23 mouse cellular contexts compared by ENCODE assay signal in genomic region chr12:46719076-46719475, GRCm38 (mm10).
DNase-seq lines count a peak whose midpoint lies in the region; ATAC-seq and TF ChIP-seq lines count a peak whose summit lies in the region.
"Had no signal": no experiment of that assay in that cellular context is flagged by ENCODE, and none has a peak within 500 bp of the region (broad histone marks: within the 10 kb centered on the region; RNA-seq: fewer than 3 reads in every experiment).

No protein-coding gene starts in this region.

- no peak overlapping the region for H3K27ac ChIP-seq in MEL (ENCODE audit: control insufficient read depth, low read depth, low read length)
- H3K27ac ChIP-seq in layer of hippocampus, adult 2 months = no peak overlapping the region

- H3K36me3 ChIP-seq in G1E (replicated peaks) = peaks cover 12% of the 10 kb centered on the region
- peaks cover 0 to 7% of the 10 kb centered on the region in 2 experiments; a peak in 2 of 4 replicates for H3K36me3 ChIP-seq in MEL (ENCODE audit: control insufficient read depth in 1 of 2, insufficient read depth in 2 of 2, low read length in 2 of 2)

- TF ChIP-seq CTCF in G1E (IDR thresholded peaks at IDR 0.05; ENCODE audit: low read depth, low read length) (no peak), MEL (IDR thresholded peaks at IDR 0.05 in 2 of 3, conservative IDR thresholded peaks at IDR 0.05 in 1 of 3; ENCODE audit: control insufficient read depth in 1 of 3, insufficient read depth in 1 of 3, low read depth in 2 of 3, low read length in 3 of 3, poor library complexity in 1 of 3, severe bottlenecking in 1 of 3) (no peak)
- TF ChIP-seq CTCF in layer of hippocampus, adult 2 months (conservative IDR thresholded peaks at IDR 0.05) = no peak

- H3K4me3 ChIP-seq in G1E (ENCODE audit: low read depth, low read length) = no peak overlapping the region
- no peak overlapping the region for H3K4me3 ChIP-seq in MEL (ENCODE audit: control insufficient read depth in 1 of 2, insufficient read depth in 1 of 2, low read depth in 2 of 2, low read length in 2 of 2)
- no peak overlapping the region for H3K4me3 ChIP-seq in layer of hippocampus, adult 2 months

- H3K4me1 ChIP-seq in G1E (ENCODE audit: insufficient read depth, low read depth, low read length) = peaks cover 24% of the 10 kb centered on the region
- H3K4me1 ChIP-seq in MEL (ENCODE audit: control insufficient read depth in 1 of 2, insufficient read depth in 2 of 2, low read length in 2 of 2) = peaks cover 0 to 5% of the 10 kb centered on the region in 2 experiments; a peak in 1 of 4 replicates

- ATAC-seq in G1E (ENCODE audit: extremely low read depth, insufficient number of reproducible peaks, low FRiP score, poor library complexity, severe bottlenecking) = peak; percentile 78
- ATAC-seq: activated CD4-positive, CD25-positive, alpha-beta regulatory T cell, adult 4 months; CD4-positive, CD25-positive, alpha-beta regulatory T cell, adult 4 months; Patski had no signal

- TF ChIP-seq RAD21 in MEL (IDR thresholded peaks at IDR 0.05; ENCODE audit: low read depth, low read length) = no peak

- no peak; a peak in 1 of 4 replicates for TF ChIP-seq EP300 in MEL (IDR thresholded peaks at IDR 0.05; ENCODE audit: low read depth in 1 of 2, low read length in 2 of 2)

- TF ChIP-seq POLR2A in MEL (IDR thresholded peaks at IDR 0.05; ENCODE audit: control insufficient read depth in 1 of 2, insufficient read depth in 1 of 2, low read depth in 1 of 2, low read length in 2 of 2, poor library complexity in 1 of 2) = no peak

- DNase-seq in G1E (ENCODE audit: low spot score) (no peak), MEL (ENCODE audit: low read depth, low spot score) (peak; percentile 67), MEL-GATA-1-ER (ENCODE audit: extremely low read depth, low read depth) (peak; percentile 58)
- no peak for DNase-seq in frontal cortex, adult 2 months (ENCODE audit: extremely low spot score in 1 of 2, low spot score in 1 of 2)
- DNase-seq in kidney, postnatal 25 days = no peak
- no peak for DNase-seq in layer of hippocampus, adult 2 months (ENCODE audit: low spot score in 2 of 2)
- DNase-seq: adrenal gland, adult 2 months; adrenal gland, adult 8-10 months; adrenal gland, postnatal 10 days; adrenal gland, postnatal 14 days; adrenal gland, postnatal 25 days; adrenal gland, postnatal 36 days; B cell, adult 2 months; cerebellum, adult 11 months; cerebellum, adult 11-12 months; cerebellum, adult 18-20 months; cerebellum, adult 2 months; cerebellum, adult 8-10 months; cerebellum, adult 9-10 months had no signal

- H3K9ac ChIP-seq in MEL (ENCODE audit: control insufficient read depth, low read depth, low read length, poor library complexity, severe bottlenecking) = no peak overlapping the region

- H3K27me3 ChIP-seq in G1E (ENCODE audit: insufficient read depth, low read length) (no peaks in the 10 kb centered on the region), MEL (ENCODE audit: control insufficient read depth in 1 of 2, insufficient read depth in 2 of 2, low read length in 2 of 2) (no peaks in the 10 kb centered on the region)
- H3K27me3 ChIP-seq: CH12.LX, Patski had no signal

- H3K79me2 ChIP-seq in MEL (ENCODE audit: control insufficient read depth, insufficient read depth, low read length, poor library complexity) = no peaks in the 10 kb centered on the region

- H3K9me3 ChIP-seq in G1E (replicated peaks) = no peaks in the 10 kb centered on the region
- H3K9me3 ChIP-seq in MEL (replicated peaks; ENCODE audit: insufficient read depth, low read length) = no peaks in the 10 kb centered on the region

TF ChIP-seq in MEL, 35 proteins besides CTCF, POLR2A, EP300 and RAD21:
- 0 out of 2 replicates have a peak, but pooled peaks have one; percentile 12 for TF ChIP-seq USF1 (IDR thresholded peaks at IDR 0.05; ENCODE audit: low read depth, low read length)
- TF ChIP-seq POLR2AphosphoS2 (IDR thresholded peaks at IDR 0.05; ENCODE audit: low read length) = no peak
- no peak for TF ChIP-seq MEF2A (IDR thresholded peaks at IDR 0.05; ENCODE audit: extremely low read depth, insufficient replicate concordance, low read depth, low read length, poor library complexity, severe bottlenecking)
- peak; percentile 43; the same call in 1 of the 2 replicates for TF ChIP-seq GATA1 (IDR thresholded peaks at IDR 0.05; ENCODE audit: low read depth, low read length)

Comparison
In these comparisons a context has a peak if more than half of its experiments do, and no peak if none do; other contexts are left out.
1. DNase-seq: peak in MEL (single experiment) and MEL-GATA-1-ER (single experiment); none in G1E (single experiment), frontal cortex, adult 2 months (0 of 2), kidney, postnatal 25 days (0 of 2) and layer of hippocampus, adult 2 months (0 of 2).